Mouse (Mus musculus) spleen, embryonic (tissue): ENCODE results near the gene Atp6v0a1.

Experiments
- CTCF ChIA-PET: fragments of 350-600 bp; sonication (Branson Sonifier 250); formaldehyde crosslinking; loops from one replicate; lab custom pipeline; 2022; lab: Charles Lee

The Atp6v0a1 gene

GRCm38 (mm10) chr11:101011641-101012040 lies 2.4 kb downstream of the Atp6v0a1 start:
- CTCF ChIA-PET = interaction anchor here (0.6 to 1.8 kb wide), 3 partner anchors 56 to 1206 kb away, joined by 6 to 11 read pairs (median 6); no protein-coding TSS in a partner anchor

GRCm38 (mm10) chr11:101023371-101023770 lies 14.1 kb downstream of the Atp6v0a1 start:
- CTCF ChIA-PET = no interaction called here

GRCm38 (mm10) chr11:101024001-101024400 lies 14.7 kb downstream of the Atp6v0a1 start:
- CTCF ChIA-PET = no interaction called here

- CTCF ChIA-PET = no interaction called here
These were observed 17.9 kb downstream of the Atp6v0a1 start for GRCm38 (mm10) chr11:101027121-101027520.

- CTCF ChIA-PET = interaction anchor here (0.5 to 0.6 kb wide), 2 partner anchors 70 to 108 kb away, joined by 5 to 8 read pairs; no protein-coding TSS in a partner anchor
These were observed 20.1 kb downstream of the Atp6v0a1 start for GRCm38 (mm10) chr11:101029320-101029719.

GRCm38 (mm10) chr11:101030136-101030807 lies 21.0 kb downstream of the Atp6v0a1 start:
- CTCF ChIA-PET = no interaction called here

- CTCF ChIA-PET = no interaction called here
These were observed 21.5 kb downstream of the Atp6v0a1 start for GRCm38 (mm10) chr11:101030808-101031156.

- CTCF ChIA-PET = interaction anchor here (0.7 kb wide), 1 partner anchor 583 kb away, joined by 3 read pairs; no protein-coding TSS in a partner anchor
These were observed 22.2 kb downstream of the Atp6v0a1 start for GRCm38 (mm10) chr11:101031470-101031869.

GRCm38 (mm10) chr11:101033856-101034500 lies 24.7 kb downstream of the Atp6v0a1 start:
- CTCF ChIA-PET = interaction anchor here (0.5 kb wide), 1 partner anchor 605 kb away, joined by 3 read pairs; no protein-coding TSS in a partner anchor

- CTCF ChIA-PET = interaction anchor here (0.5 kb wide), 1 partner anchor 604 kb away, joined by 3 read pairs; no protein-coding TSS in a partner anchor
These were observed 25.5 kb downstream of the Atp6v0a1 start for GRCm38 (mm10) chr11:101034614-101035327.

GRCm38 (mm10) chr11:101035328-101035695 lies 26.1 kb downstream of the Atp6v0a1 start:
- CTCF ChIA-PET = no interaction called here

- CTCF ChIA-PET = no interaction called here
These were observed 28.5 kb downstream of the Atp6v0a1 start for GRCm38 (mm10) chr11:101037795-101038194.

- CTCF ChIA-PET = no interaction called here
These were observed 36.6 kb downstream of the Atp6v0a1 start for GRCm38 (mm10) chr11:101045826-101046225.

GRCm38 (mm10) chr11:101046440-101046839 lies 37.2 kb downstream of the Atp6v0a1 start:
- CTCF ChIA-PET = no interaction called here

- CTCF ChIA-PET = interaction anchor here (0.6 to 1.0 kb wide), 2 partner anchors 15 to 84 kb away, joined by 3 to 6 read pairs; no protein-coding TSS in a partner anchor
These were observed 38.2 kb downstream of the Atp6v0a1 start for GRCm38 (mm10) chr11:101047502-101047901.

- CTCF ChIA-PET = no interaction called here
These were observed 41.1 kb downstream of the Atp6v0a1 start for GRCm38 (mm10) chr11:101050359-101050758.

GRCm38 (mm10) chr11:101051051-101051493 lies 41.8 kb downstream of the Atp6v0a1 start:
- CTCF ChIA-PET = no interaction called here

GRCm38 (mm10) chr11:101051617-101052016 lies 42.4 kb downstream of the Atp6v0a1 start:
- CTCF ChIA-PET = no interaction called here

- CTCF ChIA-PET = interaction anchor here (0.5 to 1.1 kb wide), 2 partner anchors 50 to 116 kb away, joined by 3 to 6 read pairs; no protein-coding TSS in a partner anchor
These were observed 43.7 kb downstream of the Atp6v0a1 start for GRCm38 (mm10) chr11:101052751-101053473.

GRCm38 (mm10) chr11:101053974-101054373 lies 44.7 kb downstream of the Atp6v0a1 start:
- CTCF ChIA-PET = interaction anchor here (0.7 to 0.9 kb wide), 2 partner anchors 70 to 264 kb away, joined by 3 to 6 read pairs; no protein-coding TSS in a partner anchor

GRCm38 (mm10) chr11:101055418-101055817 lies 46.2 kb downstream of the Atp6v0a1 start:
- CTCF ChIA-PET = interaction anchor here (0.6 kb wide), 1 partner anchor 69 kb away, joined by 3 read pairs; no protein-coding TSS in a partner anchor
